Mouse (Mus musculus): Measurements from ENCODE around the gene Samd4b. TPM values are rescaled to one million over a fixed set of nuclear protein-coding genes. Genes with fewer than 3 reads are reported as not detected.

The Samd4b gene
- polyA plus RNA-seq, 2 experiments, result 33.0 to 82.0 TPM

- no peak for ATAC-seq (ENCODE audit: low FRiP score, low read depth)
- peaks cover 12% of the 10 kb centered on the region for H3K4me1 ChIP-seq (ENCODE audit: control insufficient read depth, insufficient read depth, low read length)
- no peaks in the 10 kb centered on the region for H3K27me3 ChIP-seq (ENCODE audit: control insufficient read depth, insufficient read depth, low read length)
- WGBS, result 32% methylated on average over 4 of the region's 4 CpGs
- TF ChIP-seq POLR2A (IDR thresholded peaks at IDR 0.05; ENCODE audit: borderline replicate concordance, extremely low read depth, insufficient read depth, insufficient read length), result no peak
- peak overlapping the region; percentile 78 for H3K4me2 ChIP-seq (replicated peaks; ENCODE audit: low read depth, low read length, severe bottlenecking)
- peak overlapping the region; percentile 87 for H3K4me3 ChIP-seq (replicated peaks; ENCODE audit: low read length)
- no peaks in the 10 kb centered on the region for H3K9me3 ChIP-seq (ENCODE audit: control insufficient read depth, low read length)
- no peak for DNase-seq (ENCODE audit: low spot score)
- no peak overlapping the region for H3K27ac ChIP-seq (replicated peaks; ENCODE audit: low read depth, low read length)
- peak overlapping the region; percentile 98 for H3K9ac ChIP-seq (ENCODE audit: low read depth, low read length, severe bottlenecking)
- peaks cover 36% of the 10 kb centered on the region for H3K36me3 ChIP-seq (ENCODE audit: control insufficient read depth, insufficient read depth, low read length)
Measured at GRCm38 (mm10) chr7:28351676-28352191, 246.2 kb downstream of the Samd4b start.

DNA sequence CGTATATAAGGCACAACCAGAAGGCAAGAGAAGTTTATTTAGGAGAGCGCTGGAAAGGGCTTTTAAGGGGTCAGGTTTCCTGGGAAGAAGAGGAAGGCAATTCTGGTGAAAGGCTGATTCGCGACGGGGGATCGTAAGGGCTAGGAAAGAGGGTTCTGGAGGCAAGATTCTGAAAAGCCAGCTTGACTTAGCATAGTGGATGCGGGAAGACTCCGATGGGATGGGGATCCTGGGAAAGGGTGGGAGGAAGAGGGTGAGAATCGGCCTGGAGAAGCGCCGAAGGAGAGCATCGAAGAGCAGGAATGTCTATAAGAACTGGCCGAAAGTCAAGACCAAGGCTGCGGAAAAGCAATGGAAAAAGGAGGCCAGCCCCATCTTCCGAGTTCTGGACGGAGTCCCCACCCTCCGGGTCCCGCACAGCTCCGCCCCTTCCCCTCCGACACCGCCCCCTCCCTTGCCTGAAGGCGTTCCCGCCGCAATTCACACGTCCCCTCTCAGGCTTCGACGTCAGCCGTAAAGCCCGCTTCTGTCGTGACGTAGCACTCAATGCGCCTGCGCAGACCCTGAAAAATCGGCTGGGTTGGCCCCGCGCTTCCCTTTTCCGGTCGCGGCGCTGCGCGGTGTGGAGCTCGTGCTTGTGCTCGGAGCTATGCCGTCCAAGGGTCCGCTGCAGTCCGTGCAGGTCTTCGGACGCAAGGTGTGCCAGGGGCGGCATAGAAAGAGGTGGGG lies 247.6 kb downstream of the Samd4b start, which contains the start of gene Rps16:
Gene Rps16, plus strand, starts transcription at position 498 of the 729 bp plus-strand sequence.
- peak within 1 kb of the TSS; percentile 87 for H3K4me3 ChIP-seq (replicated peaks; ENCODE audit: low read length)
- H3K36me3 ChIP-seq (ENCODE audit: control insufficient read depth, insufficient read depth, low read length), result peaks cover 35% of the 10 kb centered on the region
- H3K9me3 ChIP-seq (ENCODE audit: control insufficient read depth, low read length), result no peaks in the 10 kb centered on the region
- DNase-seq (ENCODE audit: low spot score) (peak; percentile 98), ATAC-seq (ENCODE audit: low FRiP score, low read depth) (peak; percentile 95)
- H3K4me1 ChIP-seq (ENCODE audit: control insufficient read depth, insufficient read depth, low read length), result peaks cover 10% of the 10 kb centered on the region
- WGBS, result under 1% methylated on average over 40 of the region's 50 CpGs
- TF ChIP-seq POLR2A (IDR thresholded peaks at IDR 0.05; ENCODE audit: borderline replicate concordance, extremely low read depth, insufficient read depth, insufficient read length), result peak; percentile 80; the same call in 1 of the 2 replicates
- peak within 1 kb of the TSS; percentile 98 for H3K9ac ChIP-seq (ENCODE audit: low read depth, low read length, severe bottlenecking)
- H3K27me3 ChIP-seq (ENCODE audit: control insufficient read depth, insufficient read depth, low read length), result no peaks in the 10 kb centered on the region
- H3K4me2 ChIP-seq (replicated peaks; ENCODE audit: low read depth, low read length, severe bottlenecking), result peak within 1 kb of the TSS; percentile 78
- H3K27ac ChIP-seq (replicated peaks; ENCODE audit: low read depth, low read length), result peak within 1 kb of the TSS; percentile 97

Small RNAs within 50 kb of the gene (microRNA-seq; reads per million reads assigned to microRNA genes)
- 1.1 reads per million for gene Mir7049

Other genes starting within 250 kb of the Samd4b start
- 1,848 and 2,127 TPM in 2 replicates for gene Rps16, start 247.5 kb downstream of the Samd4b start, polyA plus RNA-seq (2012; rRNA removed)
- 1,280 and 1,345 TPM in 2 replicates for gene Rps16, start 247.5 kb downstream of the Samd4b start, polyA plus RNA-seq (2014; fragmentation: Nextera tagmentation; extraction: Ambion mirVana)
- 67.3 and 87.8 TPM in 2 replicates for gene Plekhg2, start 225.5 kb downstream of the Samd4b start, polyA plus RNA-seq (2012; rRNA removed)
- 59.0 and 69.1 TPM in 2 replicates for gene Plekhg2, start 225.5 kb downstream of the Samd4b start, polyA plus RNA-seq (2014; fragmentation: Nextera tagmentation; extraction: Ambion mirVana)
- gene Zfp36, start 217.9 kb downstream of the Samd4b start, polyA plus RNA-seq (2012; rRNA removed), result 12.3 and 19.0 TPM in 2 replicates
- gene Zfp36, start 217.9 kb downstream of the Samd4b start, polyA plus RNA-seq (2014; fragmentation: Nextera tagmentation; extraction: Ambion mirVana), result 16.0 TPM in 2 replicates
- gene Med29, start 205.4 kb downstream of the Samd4b start, polyA plus RNA-seq (2012; rRNA removed), result 47.5 and 61.6 TPM in 2 replicates
- 46.6 and 49.9 TPM in 2 replicates for gene Med29, start 205.4 kb downstream of the Samd4b start, polyA plus RNA-seq (2014; fragmentation: Nextera tagmentation; extraction: Ambion mirVana)
- gene Paf1, start 205.2 kb downstream of the Samd4b start, polyA plus RNA-seq (2012; rRNA removed), result 97.8 and 102 TPM in 2 replicates
- 54.2 and 63.1 TPM in 2 replicates for gene Paf1, start 205.2 kb downstream of the Samd4b start, polyA plus RNA-seq (2014; fragmentation: Nextera tagmentation; extraction: Ambion mirVana)
- 7.0 and 12.7 TPM in 2 replicates for gene Gmfg, start 160.7 kb downstream of the Samd4b start, polyA plus RNA-seq (2012; rRNA removed)
- 15.7 and 19.4 TPM in 2 replicates for gene Gmfg, start 160.7 kb downstream of the Samd4b start, polyA plus RNA-seq (2014; fragmentation: Nextera tagmentation; extraction: Ambion mirVana)
- gene Lrfn1, start 146.2 kb downstream of the Samd4b start, polyA plus RNA-seq (2012; rRNA removed), result 18.7 and 31.8 TPM in 2 replicates
- gene Lrfn1, start 146.2 kb downstream of the Samd4b start, polyA plus RNA-seq (2014; fragmentation: Nextera tagmentation; extraction: Ambion mirVana), result 5.9 and 7.6 TPM in 2 replicates
- gene Ifnl2, start 87.7 kb downstream of the Samd4b start, polyA plus RNA-seq (2012; rRNA removed), result not detected in 2 replicates
- not detected in 2 replicates for gene Ifnl2, start 87.7 kb downstream of the Samd4b start, polyA plus RNA-seq (2014; fragmentation: Nextera tagmentation; extraction: Ambion mirVana)
- not detected in 2 replicates for gene Ifnl3, start 75.3 kb downstream of the Samd4b start, polyA plus RNA-seq (2012; rRNA removed)
- not detected in 2 replicates for gene Ifnl3, start 75.3 kb downstream of the Samd4b start, polyA plus RNA-seq (2014; fragmentation: Nextera tagmentation; extraction: Ambion mirVana)
- 0.14 and 0.85 TPM in 2 replicates for gene Sycn, start 57.3 kb downstream of the Samd4b start, polyA plus RNA-seq (2012; rRNA removed)
- not detected in 2 replicates for gene Sycn, start 57.3 kb downstream of the Samd4b start, polyA plus RNA-seq (2014; fragmentation: Nextera tagmentation; extraction: Ambion mirVana)
- not detected in 2 replicates for gene Nccrp1, start 50.9 kb downstream of the Samd4b start, polyA plus RNA-seq (2012; rRNA removed)
- gene Nccrp1, start 50.9 kb downstream of the Samd4b start, polyA plus RNA-seq (2014; fragmentation: Nextera tagmentation; extraction: Ambion mirVana), result not detected in 2 replicates
- 27.6 and 29.6 TPM in 2 replicates for gene Pak4, start within 50 bp of the Samd4b start, polyA plus RNA-seq (2012; rRNA removed)
- gene Pak4, start within 50 bp of the Samd4b start, polyA plus RNA-seq (2014; fragmentation: Nextera tagmentation; extraction: Ambion mirVana), result 21.3 and 26.3 TPM in 2 replicates
- gene Acp7, start 33.2 kb upstream of the Samd4b start, polyA plus RNA-seq (2012; rRNA removed), result 0.08 and 0.54 TPM in 2 replicates
- gene Acp7, start 33.2 kb upstream of the Samd4b start, polyA plus RNA-seq (2014; fragmentation: Nextera tagmentation; extraction: Ambion mirVana), result 0.10 TPM in 1 of 2 replicates, not detected in the other
- gene Fbxo27, start 94.7 kb upstream of the Samd4b start, polyA plus RNA-seq (2012; rRNA removed), result 19.5 and 24.0 TPM in 2 replicates
- 7.4 and 9.0 TPM in 2 replicates for gene Fbxo27, start 94.7 kb upstream of the Samd4b start, polyA plus RNA-seq (2014; fragmentation: Nextera tagmentation; extraction: Ambion mirVana)
- 34.8 and 43.3 TPM in 2 replicates for gene Fbxo17, start 118.7 kb upstream of the Samd4b start, polyA plus RNA-seq (2012; rRNA removed)
- gene Fbxo17, start 118.7 kb upstream of the Samd4b start, polyA plus RNA-seq (2014; fragmentation: Nextera tagmentation; extraction: Ambion mirVana), result 25.6 and 29.0 TPM in 2 replicates
- gene Mrps12, start 143.7 kb upstream of the Samd4b start, polyA plus RNA-seq (2012; rRNA removed), result 82.6 and 92.6 TPM in 2 replicates
- 134 and 135 TPM in 2 replicates for gene Mrps12, start 143.7 kb upstream of the Samd4b start, polyA plus RNA-seq (2014; fragmentation: Nextera tagmentation; extraction: Ambion mirVana)
- 32.6 and 38.1 TPM in 2 replicates for gene Sars2, start 143.8 kb upstream of the Samd4b start, polyA plus RNA-seq (2012; rRNA removed)
- gene Sars2, start 143.8 kb upstream of the Samd4b start, polyA plus RNA-seq (2014; fragmentation: Nextera tagmentation; extraction: Ambion mirVana), result 22.0 and 22.3 TPM in 2 replicates
- 0.06 and 0.24 TPM in 2 replicates for gene Ccer2, start 158.0 kb upstream of the Samd4b start, polyA plus RNA-seq (2012; rRNA removed)
- 0.54 TPM in 1 of 2 replicates, not detected in the other for gene Ccer2, start 158.0 kb upstream of the Samd4b start, polyA plus RNA-seq (2014; fragmentation: Nextera tagmentation; extraction: Ambion mirVana)
- 107 and 113 TPM in 2 replicates for gene Sirt2, start 168.6 kb upstream of the Samd4b start, polyA plus RNA-seq (2012; rRNA removed)
- 73.7 and 89.3 TPM in 2 replicates for gene Sirt2, start 168.6 kb upstream of the Samd4b start, polyA plus RNA-seq (2014; fragmentation: Nextera tagmentation; extraction: Ambion mirVana)
- 27.4 and 31.0 TPM in 2 replicates for gene Nfkbib, start 169.4 kb upstream of the Samd4b start, polyA plus RNA-seq (2012; rRNA removed)
- gene Nfkbib, start 169.4 kb upstream of the Samd4b start, polyA plus RNA-seq (2014; fragmentation: Nextera tagmentation; extraction: Ambion mirVana), result 37.4 and 41.9 TPM in 2 replicates
- gene Rinl, start 190.8 kb upstream of the Samd4b start, polyA plus RNA-seq (2012; rRNA removed), result 2.3 and 2.5 TPM in 2 replicates
- 2.6 and 2.8 TPM in 2 replicates for gene Rinl, start 190.8 kb upstream of the Samd4b start, polyA plus RNA-seq (2014; fragmentation: Nextera tagmentation; extraction: Ambion mirVana)
- gene Hnrnpl, start 210.4 kb upstream of the Samd4b start, polyA plus RNA-seq (2012; rRNA removed), result 525 and 571 TPM in 2 replicates
- gene Hnrnpl, start 210.4 kb upstream of the Samd4b start, polyA plus RNA-seq (2014; fragmentation: Nextera tagmentation; extraction: Ambion mirVana), result 208 and 225 TPM in 2 replicates
- 165 and 172 TPM in 2 replicates for gene Ech1, start 227.1 kb upstream of the Samd4b start, polyA plus RNA-seq (2012; rRNA removed)
- 176 and 200 TPM in 2 replicates for gene Ech1, start 227.1 kb upstream of the Samd4b start, polyA plus RNA-seq (2014; fragmentation: Nextera tagmentation; extraction: Ambion mirVana)
- gene Lgals4, start 235.7 kb upstream of the Samd4b start, polyA plus RNA-seq (2012; rRNA removed), result 17.9 and 18.0 TPM in 2 replicates
- gene Lgals4, start 235.7 kb upstream of the Samd4b start, polyA plus RNA-seq (2014; fragmentation: Nextera tagmentation; extraction: Ambion mirVana), result 5.9 and 7.0 TPM in 2 replicates